Mouse (Mus musculus): ENCODE results near the gene Sirpa.

GRCm38 (mm10) chr2:129597581-129597980 is 4.9 kb downstream of the Sirpa start:
- TF ChIP-seq POLR2A (IDR thresholded peaks at IDR 0.05; ENCODE audit: borderline replicate concordance, control insufficient read depth, low read depth, low read length) (no peak), CTCF (IDR thresholded peaks at IDR 0.05; ENCODE audit: control insufficient read depth, insufficient read depth, low read length) (no peak)
